Mouse (Mus musculus) thymus, adult 2 months (tissue): Measurements from ENCODE around the gene Rere.

Source experiments
- CTCF ChIP-seq: fragments of 200-500 bp; IDR thresholded peaks from 2 replicates; pipeline ENCODE4 v1.5.1; 2012; ENCODE audit warnings: mild to moderate bottlenecking, control low read depth, low read length, moderate library complexity, borderline replicate concordance; ENCODE audit not compliant: control insufficient read depth, poor library complexity, insufficient read depth; ENCODE audit errors: extremely low read depth
- POLR2A ChIP-seq: fragments of 200-500 bp; IDR thresholded peaks from 2 replicates; pipeline ENCODE4 v1.6.1; 2012; ENCODE audit warnings: mild to moderate bottlenecking, low read length, control low read depth, moderate library complexity; ENCODE audit not compliant: control insufficient read depth, poor library complexity, insufficient read depth; ENCODE audit errors: extremely low read depth

GRCm38 (mm10) chr4:150380273-150380672, 98.8 kb downstream of the Rere start:
- no peak for TF ChIP-seq CTCF
- TF ChIP-seq POLR2A, result no peak
